Mouse (Mus musculus) gastrocnemius, adult 8-10 months (tissue): ENCODE results near the gene Asic1. TPM values are rescaled to one million over a fixed set of nuclear protein-coding genes. Genes with fewer than 3 reads are reported as not detected.
"Not testable (repeated sequence)": the region's sequence is repeated elsewhere in the genome, so short reads cannot be mapped to it uniquely, and the experiment has no call there.

ENCODE experiments used
- DNase-seq, 2 experiments: peaks; one replicate each; pipeline ENCODE4 v3.0.0; 2022; ENCODE audit warnings: low spot score in 2 of 2
- total RNA-seq, 4 experiments: library from RNA; stranded (reverse); gene quantifications; 2 replicates each; pipeline ENCODE4 v1.2.4; 2022

The Asic1 gene
- total RNA-seq, 4 experiments from 2014 or later: not detected

GRCm38 (mm10) chr15:99718461-99719021, 48.4 kb downstream of the Asic1 start:
- DNase-seq: peak; percentile 64 to 77

- DNase-seq: no peak
Measured at GRCm38 (mm10) chr15:99719865-99720264, 49.7 kb downstream of the Asic1 start.

GRCm38 (mm10) chr15:99721921-99722743, 52.0 kb downstream of the Asic1 start:
- no peak for DNase-seq

GRCm38 (mm10) chr15:99723120-99723514, 52.9 kb downstream of the Asic1 start:
- no peak for DNase-seq

- peak; percentile 75 to 81 for DNase-seq
Measured at GRCm38 (mm10) chr15:99723515-99724291, 53.5 kb downstream of the Asic1 start.

- DNase-seq: peak; percentile 80 to 86
Measured at GRCm38 (mm10) chr15:99724292-99725021, 54.3 kb downstream of the Asic1 start.

- peak; percentile 92 to 93 for DNase-seq
Measured at GRCm38 (mm10) chr15:99725341-99726155, 55.4 kb downstream of the Asic1 start, which contains the start of gene Cox14. Gene Cox14, plus strand, starts transcription at chr15:99725618.

- DNase-seq: no peak
Measured at GRCm38 (mm10) chr15:99726549-99726948, 56.4 kb downstream of the Asic1 start.

- not testable (repeated sequence) for DNase-seq
Measured at GRCm38 (mm10) chr15:99727039-99727438, 56.9 kb downstream of the Asic1 start.

GRCm38 (mm10) chr15:99727525-99727924, 57.4 kb downstream of the Asic1 start:
- DNase-seq: no peak

GRCm38 (mm10) chr15:99728211-99728610, 58.0 kb downstream of the Asic1 start:
- no peak for DNase-seq

- DNase-seq: no peak
Measured at GRCm38 (mm10) chr15:99729056-99729783, 59.1 kb downstream of the Asic1 start.

- DNase-seq: no peak
Measured at GRCm38 (mm10) chr15:99731167-99731566, 61.0 kb downstream of the Asic1 start.

- DNase-seq: no peak
Measured at GRCm38 (mm10) chr15:99731678-99732077, 61.5 kb downstream of the Asic1 start.

GRCm38 (mm10) chr15:99733186-99733585, 63.0 kb downstream of the Asic1 start:
- DNase-seq: no peak

GRCm38 (mm10) chr15:99735631-99736030, 65.5 kb downstream of the Asic1 start:
- peak; percentile 100 for DNase-seq

GRCm38 (mm10) chr15:99736675-99737074, 66.5 kb downstream of the Asic1 start:
- DNase-seq: no peak

GRCm38 (mm10) chr15:99740229-99740628, 70.1 kb downstream of the Asic1 start:
- DNase-seq: no peak
